Mouse (Mus musculus): Measurements from ENCODE around the gene 2300002M23Rik.

- TF ChIP-seq CTCF (IDR thresholded peaks at IDR 0.05; ENCODE audit: borderline replicate concordance, extremely low read depth, insufficient read depth, insufficient read length): no peak
- TF ChIP-seq POLR2A (IDR thresholded peaks at IDR 0.05; ENCODE audit: borderline replicate concordance, extremely low read depth, insufficient read depth, insufficient read length, poor library complexity, severe bottlenecking): no peak
Observed at GRCm38 (mm10) chr17:35591731-35592130, 24.5 kb downstream of the 2300002M23Rik start.
